Mouse (Mus musculus): ENCODE results near the gene Tle3. TPM values are rescaled to one million over a fixed set of nuclear protein-coding genes. Genes with fewer than 3 reads are reported as not detected.

Tle3 gene
- polyA plus RNA-seq, 1 experiment from 2014 or later = 56.3 TPM

DNA sequence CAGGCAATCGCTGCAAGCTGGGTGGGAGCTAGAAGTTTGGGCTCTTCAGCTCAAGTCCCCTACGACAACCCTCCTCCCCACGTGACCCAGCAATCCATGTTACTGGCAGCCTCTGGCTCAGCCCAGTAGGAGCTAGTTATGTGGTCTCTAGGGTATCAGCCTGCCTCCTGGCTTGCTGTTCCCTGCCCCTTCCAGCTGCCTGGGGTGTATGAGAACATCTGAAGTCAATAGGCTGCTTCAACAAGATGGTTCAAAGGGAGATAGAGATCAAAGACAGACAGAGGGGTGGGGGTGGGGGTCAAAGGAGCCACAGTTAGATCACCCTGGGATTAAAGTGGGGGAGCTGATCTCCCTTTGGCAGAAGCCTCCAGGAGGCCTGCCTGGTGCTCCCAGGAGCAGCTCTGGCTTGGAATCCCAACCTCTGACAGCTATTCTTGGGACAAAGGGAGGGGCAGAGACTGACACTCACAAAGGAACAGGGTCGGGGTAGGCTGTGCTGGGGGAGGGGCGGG is 73.6 kb downstream of the Tle3 start:
- Histone ChIP-seq H3K9ac (no peak overlapping the region), H3K4me3 (no peak overlapping the region), H3K4me2 (replicated peaks) (no peak overlapping the region), H3K4me1 (peaks cover 36% of the 10 kb centered on the region), H3K27ac (peak overlapping the region; percentile 12; the same call in 1 of the 2 replicates), H3K27me3 (peaks cover 19% of the 10 kb centered on the region; the same call in 1 of the 2 replicates), H3K9me3 (replicated peaks) (no peaks in the 10 kb centered on the region), H3K36me3 (no peaks in the 10 kb centered on the region)
- ATAC-seq (ENCODE audit: low FRiP score) = peak; percentile 6; the same call in 1 of the 2 replicates
- WGBS = 8% methylated on average over 5 of the region's 5 CpGs

DNA sequence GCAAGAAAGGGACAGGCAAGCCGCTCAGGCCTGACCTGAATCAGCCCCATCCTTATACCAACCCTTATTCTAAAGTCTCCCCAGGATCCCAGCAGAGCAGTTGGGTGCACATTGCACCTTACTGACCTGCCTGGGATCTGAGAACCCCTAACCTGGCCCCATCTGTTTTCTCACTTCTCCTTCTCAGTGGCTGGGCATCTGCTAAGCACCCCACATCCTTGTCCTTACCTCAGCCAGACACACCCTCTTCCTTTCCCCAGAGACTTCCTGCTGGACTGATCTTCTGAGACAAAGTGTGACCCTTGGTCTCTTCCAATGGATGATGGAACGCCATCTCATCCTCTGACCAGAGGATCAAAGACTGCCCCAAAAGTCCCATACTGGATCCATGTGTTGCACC is 74.8 kb downstream of the Tle3 start:
- Histone ChIP-seq H3K27ac (no peak overlapping the region), H3K4me1 (peaks cover 30% of the 10 kb centered on the region)

DNA sequence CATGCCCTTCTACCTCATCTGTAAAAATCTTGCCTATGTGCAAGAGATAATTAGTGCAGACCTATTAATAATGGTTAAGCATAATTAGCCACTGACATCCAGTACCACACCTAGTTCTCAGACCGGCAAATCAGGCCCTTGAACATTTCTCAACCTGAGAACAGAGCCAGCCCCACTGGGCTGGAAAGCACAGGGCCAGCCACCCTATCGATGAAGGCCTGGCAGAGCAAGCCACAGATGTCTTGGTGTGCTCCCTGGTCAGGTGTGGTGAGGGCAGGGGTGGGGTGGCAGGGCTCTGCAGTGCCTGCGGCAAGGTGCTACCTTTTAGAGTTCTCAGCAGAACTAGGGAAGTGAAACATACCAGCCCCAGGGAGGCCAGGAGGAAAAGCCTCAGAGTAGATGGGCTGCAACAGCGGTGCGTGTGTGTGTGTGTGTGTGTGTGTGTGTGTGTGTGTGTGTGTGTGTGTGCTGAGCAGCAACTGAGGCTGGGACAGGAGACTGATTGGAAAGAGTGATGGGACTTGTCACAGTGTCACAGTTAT is 77.3 kb downstream of the Tle3 start:
- H3K27me3 ChIP-seq = peaks cover 27% of the 10 kb centered on the region
- WGBS = 73% methylated on average over 5 of the region's 5 CpGs
- no peak for ATAC-seq (ENCODE audit: low FRiP score)

More for the DNA sequence above, 74.8 kb downstream of the Tle3 start:
- H3K36me3 ChIP-seq = no peaks in the 10 kb centered on the region
- ATAC-seq (ENCODE audit: low FRiP score) = no peak
- 85% methylated on average over 2 of the region's 2 CpGs for WGBS
- no peaks in the 10 kb centered on the region for H3K9me3 ChIP-seq (replicated peaks)
- H3K27me3 ChIP-seq = peaks cover 19% of the 10 kb centered on the region
- H3K4me2 ChIP-seq (replicated peaks) = no peak overlapping the region
- no peak overlapping the region for H3K4me3 ChIP-seq
- no peak overlapping the region for H3K9ac ChIP-seq

DNA sequence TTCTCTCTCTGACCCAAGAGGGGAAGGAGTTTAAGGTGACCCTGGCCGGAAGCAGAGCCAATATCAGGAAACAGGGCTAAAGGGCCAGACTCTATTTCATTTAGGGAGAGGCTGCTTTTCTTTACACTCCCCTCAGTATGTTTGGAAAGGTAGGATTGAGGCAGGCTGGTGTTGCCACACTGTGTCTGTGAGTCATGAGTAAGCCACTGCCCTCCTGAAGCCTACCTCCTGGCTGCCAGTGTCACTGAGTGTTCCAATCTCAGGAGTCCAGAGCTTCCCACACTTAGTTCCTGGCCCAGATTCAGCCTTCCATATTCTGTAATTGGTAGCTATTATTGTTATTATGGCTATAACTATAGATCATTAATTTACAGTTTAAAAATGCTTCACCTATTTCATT is 79.9 kb downstream of the Tle3 start:
- WGBS = 80% methylated on average over 1 of the region's 1 CpGs

More for the DNA sequence above, 77.3 kb downstream of the Tle3 start:
- Histone ChIP-seq H3K4me1 (peaks cover 14% of the 10 kb centered on the region), H3K27ac (no peak overlapping the region), H3K9me3 (replicated peaks) (no peaks in the 10 kb centered on the region), H3K4me3 (no peak overlapping the region), H3K9ac (no peak overlapping the region), H3K36me3 (no peaks in the 10 kb centered on the region), H3K4me2 (replicated peaks) (no peak overlapping the region)

DNA sequence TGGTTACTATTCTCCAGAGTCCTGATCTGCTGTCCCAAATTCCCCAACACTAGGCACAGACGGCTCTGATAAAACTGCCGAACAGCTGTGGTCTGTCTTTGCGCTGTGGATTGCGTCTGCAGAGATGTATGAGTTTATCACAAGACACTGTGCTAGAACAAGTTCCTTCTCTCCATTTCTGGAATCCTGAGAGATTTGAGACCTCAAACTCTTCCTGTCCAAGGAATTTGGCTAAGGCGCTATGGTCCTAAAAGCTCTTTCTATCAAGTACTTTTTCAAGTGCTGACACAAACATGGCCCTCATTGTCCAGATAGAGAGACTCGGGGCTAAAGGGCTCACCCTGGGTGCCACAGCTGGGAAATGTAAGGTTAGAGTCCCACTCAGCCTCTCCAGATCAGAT is 83.7 kb downstream of the Tle3 start:
- 72% methylated on average over 6 of the region's 6 CpGs for WGBS
- Histone ChIP-seq H3K27me3 (peaks cover 47% of the 10 kb centered on the region), H3K4me2 (replicated peaks) (no peak overlapping the region), H3K9me3 (replicated peaks) (no peaks in the 10 kb centered on the region), H3K9ac (no peak overlapping the region), H3K27ac (no peak overlapping the region), H3K4me3 (no peak overlapping the region), H3K36me3 (no peaks in the 10 kb centered on the region), H3K4me1 (peaks cover 19% of the 10 kb centered on the region)
- ATAC-seq (ENCODE audit: low FRiP score) = no peak

More for the DNA sequence above, 79.9 kb downstream of the Tle3 start:
- H3K4me3 ChIP-seq = no peak overlapping the region
- ATAC-seq (ENCODE audit: low FRiP score) = no peak
- no peaks in the 10 kb centered on the region for H3K36me3 ChIP-seq
- H3K9me3 ChIP-seq (replicated peaks) = no peaks in the 10 kb centered on the region
- peaks cover 11% of the 10 kb centered on the region for H3K4me1 ChIP-seq
- no peak overlapping the region for H3K4me2 ChIP-seq (replicated peaks)
- H3K27me3 ChIP-seq = peaks cover 37% of the 10 kb centered on the region
- no peak overlapping the region for H3K9ac ChIP-seq
- no peak overlapping the region for H3K27ac ChIP-seq

DNA sequence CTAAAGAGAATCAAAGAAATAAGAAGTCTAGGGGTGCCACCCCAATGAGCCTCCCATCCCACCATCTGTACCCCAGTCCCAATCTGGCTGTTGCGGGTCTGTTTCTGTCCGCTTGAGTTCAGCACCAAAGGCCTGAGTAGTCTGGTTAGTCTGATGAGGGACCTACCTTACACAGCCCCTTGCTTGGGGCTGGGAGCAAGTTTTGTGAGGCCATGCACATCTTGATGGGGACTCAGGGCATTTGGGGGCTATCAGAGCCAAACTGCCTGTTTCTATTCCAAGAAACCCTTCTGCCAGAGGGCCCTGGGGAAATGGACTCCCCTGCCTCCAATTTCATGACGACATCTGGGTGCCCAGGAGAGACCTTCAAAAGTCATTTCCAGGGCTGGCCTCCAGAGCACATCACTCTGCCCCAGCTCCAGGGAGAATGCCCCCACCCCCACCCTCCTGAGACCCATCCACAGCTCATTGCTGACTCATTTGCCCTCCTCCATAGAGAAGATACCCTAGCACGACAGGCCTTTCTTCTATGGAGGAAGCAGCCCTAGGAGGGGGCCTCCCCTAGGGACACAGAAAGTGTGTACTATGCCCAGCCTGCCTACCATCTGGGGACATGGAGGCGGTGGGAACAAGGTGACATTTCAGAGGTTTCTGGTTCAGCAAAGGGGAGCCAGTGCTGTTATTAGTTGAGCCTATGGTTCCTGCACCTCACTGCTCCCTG is 84.4 kb downstream of the Tle3 start:
- peaks cover 22% of the 10 kb centered on the region for H3K4me1 ChIP-seq
- H3K27ac ChIP-seq = no peak overlapping the region
- no peak overlapping the region for H3K9ac ChIP-seq
- 65% methylated on average over 5 of the region's 5 CpGs for WGBS
- H3K4me2 ChIP-seq (replicated peaks) = no peak overlapping the region
- H3K9me3 ChIP-seq (replicated peaks) = no peaks in the 10 kb centered on the region
- peaks cover 53% of the 10 kb centered on the region for H3K27me3 ChIP-seq
- no peaks in the 10 kb centered on the region for H3K36me3 ChIP-seq
- H3K4me3 ChIP-seq = no peak overlapping the region
- ATAC-seq (ENCODE audit: low FRiP score) = no peak

DNA sequence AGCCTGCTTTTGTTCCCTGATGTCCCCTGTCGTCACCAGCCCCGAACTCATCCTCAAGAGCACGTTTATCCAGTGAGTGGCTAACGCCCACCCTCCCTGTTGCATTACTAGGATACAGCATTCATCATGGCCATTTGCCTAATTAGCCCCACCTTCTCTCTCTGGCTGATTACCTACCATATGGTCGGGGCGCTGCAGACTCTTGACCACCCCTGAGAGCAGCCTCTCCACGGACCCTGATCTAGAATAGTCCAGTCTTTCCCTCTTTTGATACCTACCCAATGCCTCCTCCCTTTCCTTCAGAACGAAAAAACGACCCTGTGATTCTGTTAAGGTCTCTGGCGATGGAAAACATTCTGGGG is 85.0 kb downstream of the Tle3 start:
- peaks cover 23% of the 10 kb centered on the region for H3K4me1 ChIP-seq
- no peaks in the 10 kb centered on the region for H3K9me3 ChIP-seq (replicated peaks)
- H3K27ac ChIP-seq = no peak overlapping the region
- H3K36me3 ChIP-seq = no peaks in the 10 kb centered on the region
- H3K4me3 ChIP-seq = no peak overlapping the region
- 29% methylated on average over 10 of the region's 10 CpGs for WGBS
- ATAC-seq (ENCODE audit: low FRiP score) = no peak
- peaks cover 52% of the 10 kb centered on the region for H3K27me3 ChIP-seq
- H3K9ac ChIP-seq = no peak overlapping the region
- no peak overlapping the region for H3K4me2 ChIP-seq (replicated peaks)

DNA sequence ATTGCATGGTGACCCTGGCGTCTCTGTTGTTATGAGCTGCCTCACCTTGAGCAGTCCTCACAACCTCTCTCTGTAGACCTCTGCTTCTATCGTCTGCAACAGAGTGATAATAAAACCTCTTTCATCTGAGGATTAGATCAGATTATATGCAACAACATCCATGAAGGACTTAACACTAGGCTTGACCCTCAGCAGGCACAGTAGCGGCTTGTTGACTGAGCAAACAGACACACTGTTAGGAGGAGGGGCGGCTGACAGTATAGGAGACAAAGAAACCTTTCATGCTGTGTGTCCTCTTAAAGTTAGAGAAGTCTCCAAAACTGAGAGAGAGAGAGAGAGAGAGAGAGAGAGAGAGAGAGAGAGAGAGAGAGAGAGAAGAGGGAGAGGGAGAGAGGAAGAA is 89.7 kb downstream of the Tle3 start:
- H3K27me3 ChIP-seq = peaks cover 38% of the 10 kb centered on the region; the same call in 1 of the 2 replicates
- no peaks in the 10 kb centered on the region for H3K36me3 ChIP-seq
- no peak for ATAC-seq (ENCODE audit: low FRiP score)
- peaks cover 13% of the 10 kb centered on the region for H3K9me3 ChIP-seq (replicated peaks)
- H3K4me3 ChIP-seq = no peak overlapping the region
- WGBS = 46% methylated on average over 4 of the region's 4 CpGs
- H3K4me1 ChIP-seq = peaks cover 15% of the 10 kb centered on the region
- H3K9ac ChIP-seq = no peak overlapping the region
- no peak overlapping the region for H3K4me2 ChIP-seq (replicated peaks)
- no peak overlapping the region for H3K27ac ChIP-seq

DNA sequence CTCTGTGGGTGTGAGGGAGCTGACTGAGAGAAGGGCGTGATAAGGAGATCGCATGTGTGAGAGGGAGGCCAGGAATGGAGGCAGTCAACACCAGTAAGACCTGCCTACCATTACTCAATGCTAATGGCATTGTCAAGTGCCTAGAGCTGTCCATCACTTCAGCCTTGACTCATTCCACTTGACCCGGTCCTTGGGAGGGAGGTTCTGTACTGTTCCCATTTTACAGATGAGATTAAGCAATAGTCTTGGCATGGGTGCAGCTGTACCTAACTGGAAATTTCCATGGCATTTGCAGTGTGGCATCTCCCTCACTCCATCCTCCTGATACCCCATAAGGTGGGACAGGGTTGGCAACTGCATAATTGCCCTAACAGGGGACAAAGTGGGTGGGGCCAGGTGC is 95.3 kb downstream of the Tle3 start:
- H3K4me1 ChIP-seq = peaks cover 29% of the 10 kb centered on the region
- no peak for ATAC-seq (ENCODE audit: low FRiP score)
- H3K4me2 ChIP-seq (replicated peaks) = no peak overlapping the region
- H3K9ac ChIP-seq = no peak overlapping the region
- 96% methylated on average over 3 of the region's 3 CpGs for WGBS
- H3K27ac ChIP-seq = no peak overlapping the region
- peaks cover 13% of the 10 kb centered on the region for H3K9me3 ChIP-seq (replicated peaks)
- peaks cover 15% of the 10 kb centered on the region; the same call in 1 of the 2 replicates for H3K27me3 ChIP-seq
- H3K4me3 ChIP-seq = no peak overlapping the region
- no peaks in the 10 kb centered on the region for H3K36me3 ChIP-seq
